In the genomic region with DNA sequence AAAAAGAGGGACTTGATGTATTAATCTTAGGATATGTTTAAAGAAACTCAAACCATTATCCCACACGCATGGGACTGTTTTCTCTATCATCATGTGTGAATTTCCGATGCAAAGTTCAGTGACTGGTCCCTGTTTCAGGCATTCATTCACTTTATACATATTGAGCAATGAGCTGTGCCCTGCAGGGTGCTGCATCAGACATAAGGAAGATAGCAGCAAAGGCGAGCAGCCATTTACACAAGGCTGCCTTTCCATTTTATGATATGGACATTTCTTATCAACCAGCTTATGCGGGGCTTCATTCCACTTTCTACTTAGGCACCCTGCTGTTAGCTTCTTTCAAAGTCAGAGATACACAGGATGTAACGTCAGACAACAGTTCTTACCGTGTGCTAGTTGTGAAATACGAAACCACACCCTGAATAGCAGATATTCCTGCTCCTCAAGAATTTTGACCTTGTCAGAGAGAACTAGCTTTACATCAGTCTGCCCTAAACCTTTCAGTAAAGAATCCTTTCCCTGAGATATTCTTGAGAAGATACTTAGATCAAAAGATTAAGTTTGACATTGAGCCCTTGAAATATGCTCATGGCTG, we compare ENCODE assay signal across 23 mouse cellular contexts. TPM values are rescaled to one million over a fixed set of nuclear protein-coding genes. Genes with fewer than 3 reads are reported as not detected.
A peak's percentile ranks its signal among the peaks of the same experiment; 100 is the strongest.
DNase-seq lines count a peak whose midpoint lies in the region; ATAC-seq lines count a peak whose summit lies in the region.
"Had no signal": no experiment of that assay in that cellular context is flagged by ENCODE, and none has a peak within 500 bp of the region (broad histone marks: within the 10 kb centered on the region; RNA-seq: fewer than 3 reads in every experiment).

No protein-coding gene starts in this region.

- H3K4me2 ChIP-seq in limb, embryonic 15.5 days = no peak overlapping the region
- H3K4me2 ChIP-seq in midbrain, embryonic 13.5 days (replicated peaks) = no peak overlapping the region
- H3K4me2 ChIP-seq: embryonic facial prominence, embryonic 13.5 days; forebrain, embryonic 13.5 days; heart, embryonic 12.5 days; hindbrain, embryonic 14.5 days had no signal

- no peaks in the 10 kb centered on the region for H3K9me3 ChIP-seq in limb, embryonic 15.5 days
- no peaks in the 10 kb centered on the region for H3K9me3 ChIP-seq in midbrain, embryonic 13.5 days
- H3K9me3 ChIP-seq: embryonic facial prominence, embryonic 13.5 days; forebrain, embryonic 13.5 days; heart, embryonic 12.5 days; hindbrain, embryonic 10.5 days had no signal

- no peaks in the 10 kb centered on the region for H3K36me3 ChIP-seq in limb, embryonic 15.5 days
- no peaks in the 10 kb centered on the region for H3K36me3 ChIP-seq in midbrain, embryonic 13.5 days
- H3K36me3 ChIP-seq: embryonic facial prominence, embryonic 13.5 days; heart, embryonic 12.5 days; hindbrain, embryonic 10.5 days had no signal

- intact Hi-C loops in left cerebral cortex, postnatal 4 days (cut with DNase I) = no loop called here

- H3K27me3 ChIP-seq in limb, embryonic 15.5 days = no peaks in the 10 kb centered on the region
- H3K27me3 ChIP-seq in midbrain, embryonic 13.5 days = no peaks in the 10 kb centered on the region
- H3K27me3 ChIP-seq: embryonic facial prominence, embryonic 13.5 days; forebrain, embryonic 13.5 days; heart, embryonic 12.5 days had no signal

- ATAC-seq in granulocyte monocyte progenitor cell, adult 5-6 weeks (replicated peaks; ENCODE audit: poor library complexity, severe bottlenecking) = 0 out of 2 replicates have a peak, but pooled peaks have one; percentile 12
- no peak for ATAC-seq in limb, embryonic 15.5 days (ENCODE audit: insufficient number of reproducible peaks, low FRiP score, low TSS enrichment, low read depth)
- no peak for ATAC-seq in midbrain, embryonic 13.5 days
- ATAC-seq: forebrain, embryonic 13.5 days; Patski had no signal

- no peak overlapping the region for H3K4me3 ChIP-seq in limb, embryonic 15.5 days
- no peak overlapping the region for H3K4me3 ChIP-seq in midbrain, embryonic 13.5 days (replicated peaks)
- H3K4me3 ChIP-seq: embryonic facial prominence, embryonic 13.5 days; forebrain, embryonic 13.5 days; gastrocnemius, adult 2 months; heart, adult 2 months; heart, embryonic 12.5 days; hindbrain, embryonic 10.5 days had no signal

- H3K9ac ChIP-seq in limb, embryonic 15.5 days = no peak overlapping the region
- H3K9ac ChIP-seq in midbrain, embryonic 13.5 days (replicated peaks) = no peak overlapping the region
- H3K9ac ChIP-seq: embryonic facial prominence, embryonic 13.5 days; forebrain, embryonic 13.5 days; heart, embryonic 12.5 days; hindbrain, embryonic 14.5 days had no signal

- 45% methylated on average over 7 of the region's 7 CpGs for WGBS in limb, embryonic 15.5 days
- 69% methylated on average over 7 of the region's 7 CpGs for WGBS in midbrain, embryonic 13.5 days

- peak overlapping the region; percentile 27; the same call in 1 of the 2 replicates for H3K27ac ChIP-seq in limb, embryonic 15.5 days
- no peak overlapping the region for H3K27ac ChIP-seq in midbrain, embryonic 13.5 days
- H3K27ac ChIP-seq: embryonic facial prominence, embryonic 13.5 days; forebrain, embryonic 13.5 days; gastrocnemius, adult 2 months; heart, adult 2 months; hindbrain, embryonic 10.5 days; hindbrain, embryonic 14.5 days had no signal

- peak; percentile 7 for DNase-seq in 3T3-L1 (ENCODE audit: low read depth, low spot score)
- peak; percentile 20 for DNase-seq in 416B (ENCODE audit: low read depth)
- no peak for DNase-seq in adrenal gland, postnatal 14 days
- DNase-seq in left cerebral cortex, postnatal 4 days = no peak
- DNase-seq: adrenal gland, adult 8-10 months; cerebellum, adult 11 months; cerebellum, adult 8-10 months; cerebellum, postnatal 14 days; gastrocnemius, adult 2 months; gastrocnemius, postnatal 25 days; heart, adult 2 months; kidney, adult 11 months had no signal

- H3K4me1 ChIP-seq in limb, embryonic 15.5 days = no peaks in the 10 kb centered on the region
- no peaks in the 10 kb centered on the region for H3K4me1 ChIP-seq in midbrain, embryonic 13.5 days (replicated peaks)
- H3K4me1 ChIP-seq: embryonic facial prominence, embryonic 13.5 days; heart, embryonic 12.5 days; hindbrain, embryonic 10.5 days had no signal

RNA-seq across cellular contexts. Expression of a gene that starts 45.5 kb away (rescaled TPM):
- not detected in 2 replicates for total RNA-seq in granulocyte monocyte progenitor cell, adult 5-6 weeks (2014; fragmentation: Nextera tagmentation)
- total RNA-seq in granulocyte monocyte progenitor cell, adult 5-6 weeks (2017) = 0.26 TPM in 1 of 2 replicates, not detected in the other
- polyA plus RNA-seq in limb, embryonic 15.5 days (2015; fragmentation: Nextera tagmentation; extraction: Ambion mirVana) = 0.24 and 0.43 TPM in 2 replicates
- 11.3 and 12.6 TPM in 2 replicates for total RNA-seq in adrenal gland, postnatal 14 days (2021)
- polyA plus RNA-seq in midbrain, embryonic 13.5 days (2015; fragmentation: Nextera tagmentation; extraction: Ambion mirVana) = 3.3 and 3.5 TPM in 2 replicates
- total RNA-seq in left cerebral cortex, postnatal 4 days (2021) = 10 to 100 TPM; 16.0 to 17.9 TPM
- total RNA-seq: common myeloid progenitor, adult 5-6 weeks had no signal
- polyA plus RNA-seq: C2C12; heart, embryonic 12.5 days; Patski had no signal

RNA-seq across cellular contexts. Expression of a gene that starts 59.5 kb away (rescaled TPM):
- total RNA-seq in granulocyte monocyte progenitor cell, adult 5-6 weeks (2014; fragmentation: Nextera tagmentation) = 23.0 and 37.4 TPM in 2 replicates
- total RNA-seq in granulocyte monocyte progenitor cell, adult 5-6 weeks (2017) = 19.8 and 22.3 TPM in 2 replicates
- polyA plus RNA-seq in limb, embryonic 15.5 days (2015; fragmentation: Nextera tagmentation; extraction: Ambion mirVana) = 24.2 and 25.1 TPM in 2 replicates
- 21.5 and 23.5 TPM in 2 replicates for total RNA-seq in adrenal gland, postnatal 14 days (2021)
- 14.9 and 15.5 TPM in 2 replicates for polyA plus RNA-seq in midbrain, embryonic 13.5 days (2015; fragmentation: Nextera tagmentation; extraction: Ambion mirVana)
- 10 to 100 TPM; 15.0 to 18.8 TPM for total RNA-seq in left cerebral cortex, postnatal 4 days (2021)

Comparison
In these comparisons a context has a peak if more than half of its experiments do, and no peak if none do; other contexts are left out.
1. DNase-seq: peak in 3T3-L1 (single experiment) and 416B (single experiment); none in adrenal gland, postnatal 14 days (single experiment) and left cerebral cortex, postnatal 4 days (single experiment).